Mouse (Mus musculus): ENCODE measurements at regions not wholly inside any gene's neighbourhood (a gene's known extent, or its start where the extent isn't known, plus 50 kb on each side); places are given as distances from the start of the nearest gene placed in this dataset.
A peak's percentile ranks its signal among the peaks of the same experiment; 100 is the strongest.

DNA sequence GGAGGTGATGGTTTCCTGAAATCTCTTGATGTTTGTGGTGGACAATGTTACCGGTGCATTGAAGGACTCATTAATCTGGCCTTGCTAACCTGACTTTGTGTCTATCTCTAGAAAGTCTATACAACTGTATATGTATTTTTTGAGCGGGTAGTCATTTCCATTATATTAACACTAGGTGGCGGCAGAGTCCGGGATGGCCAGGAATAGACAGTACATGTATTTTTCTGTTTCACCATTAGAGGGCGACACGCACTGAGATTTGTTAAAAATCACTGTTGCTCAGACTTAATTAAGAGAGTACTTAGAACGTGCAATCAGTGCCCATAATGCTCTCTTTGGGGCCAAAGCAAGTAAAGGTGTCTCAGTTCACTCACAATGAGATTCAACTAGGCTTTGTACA is 146.1 kb upstream of the Il1rapl2 start:
- Histone ChIP-seq H3K27ac (ENCODE audit: insufficient read depth, low read length) (no peak overlapping the region), H3K36me3 (ENCODE audit: control insufficient read depth, insufficient read depth, low read length, poor library complexity, severe bottlenecking) (no peaks in the 10 kb centered on the region), H3K9me3 (replicated peaks; ENCODE audit: control insufficient read depth, insufficient read depth, low read length, poor library complexity, severe bottlenecking) (0 out of 2 replicates have a peak, but pooled peaks cover 5% of the 10 kb centered on the region), H3K27me3 (ENCODE audit: control insufficient read depth, insufficient read depth, low read length, poor library complexity, severe bottlenecking) (no peaks in the 10 kb centered on the region), H3K4me3 (ENCODE audit: low read depth, low read length) (no peak overlapping the region), H3K9ac (ENCODE audit: low read depth, poor library complexity, severe bottlenecking) (no peak overlapping the region), H3K4me1 (ENCODE audit: control insufficient read depth, insufficient read depth, low read length) (no peaks in the 10 kb centered on the region)
- TF ChIP-seq CTCF (IDR thresholded peaks at IDR 0.05; ENCODE audit: low read depth, low read length) (peak; percentile 2), POLR2A (IDR thresholded peaks at IDR 0.05; ENCODE audit: insufficient read depth, low read length) (no peak), EP300 (IDR thresholded peaks at IDR 0.05; ENCODE audit: insufficient read depth, low read depth, low read length) (no peak)

Data from ES-Bruce4 (cell line).